Mouse (Mus musculus) Muller cell, postnatal 12 days (primary cell): ENCODE measurements at regions not wholly inside any gene's neighbourhood (a gene's known extent, or its start where the extent isn't known, plus 50 kb on each side); places are given as distances from the start of the nearest gene placed in this dataset.

Experiments
- DNase-seq: peaks from one replicate; pipeline ENCODE4 v3.0.0-alpha.2; 2015; ENCODE audit errors: inconsistent ontology term

GRCm38 (mm10) chr14:72942571-72942970, 106.3 kb downstream of the Cysltr2 start:
- DNase-seq = peak; percentile 11

DNA sequence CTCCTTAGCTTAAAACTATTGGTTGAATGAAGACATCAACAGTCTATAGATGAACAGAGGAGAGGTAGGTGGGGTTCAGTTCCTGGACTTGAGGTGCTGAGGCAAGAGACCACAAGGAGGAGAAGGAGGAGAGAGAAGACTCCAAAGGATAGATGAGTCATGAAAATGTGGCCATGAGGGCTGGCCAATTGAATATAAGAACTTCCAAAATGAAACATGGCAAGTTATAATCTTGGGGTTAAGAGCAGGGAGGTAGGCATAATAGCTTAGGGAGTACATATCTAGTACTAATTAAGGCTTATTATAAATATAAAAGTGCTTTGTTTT, 109.9 kb downstream of the Cysltr2 start:
- DNase-seq = no peak

- DNase-seq = no peak
Measured at GRCm38 (mm10) chr14:72938382-72939066, 110.4 kb downstream of the Cysltr2 start.

DNA sequence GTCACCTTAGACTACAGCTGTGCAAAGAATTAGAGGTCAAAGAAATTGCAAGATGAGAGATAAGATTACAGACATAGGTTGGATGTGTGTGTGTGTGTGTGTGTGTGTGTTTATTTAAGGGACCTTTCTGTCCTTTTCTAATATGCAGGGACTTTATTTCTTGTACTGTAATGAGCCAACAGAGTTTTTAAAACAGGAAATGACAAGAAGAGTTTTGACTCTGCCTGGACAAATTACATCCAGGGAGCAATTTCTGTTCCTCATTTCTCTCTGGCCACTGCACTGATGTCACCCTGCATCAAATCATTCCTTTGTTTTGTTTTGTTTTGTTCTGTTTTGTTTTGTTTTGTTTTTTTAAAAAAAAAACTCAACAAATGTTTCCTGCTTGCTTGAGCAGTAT, 115.3 kb downstream of the Cysltr2 start:
- DNase-seq = peak; percentile 16

- no peak for DNase-seq
Measured at GRCm38 (mm10) chr14:72932296-72932695, 116.6 kb downstream of the Cysltr2 start.

GRCm38 (mm10) chr14:72901171-72901926, 147.6 kb downstream of the Cysltr2 start:
- no peak for DNase-seq

- DNase-seq = no peak
Measured at GRCm38 (mm10) chr14:72899630-72900029, 149.3 kb downstream of the Cysltr2 start.

GRCm38 (mm10) chr14:72892316-72892715, 156.6 kb downstream of the Cysltr2 start:
- peak; percentile 75 for DNase-seq

GRCm38 (mm10) chr14:72889663-72890062, 159.3 kb downstream of the Cysltr2 start:
- DNase-seq = no peak

- DNase-seq = no peak
Measured at GRCm38 (mm10) chr14:72887470-72888071, 161.3 kb downstream of the Cysltr2 start.

DNA sequence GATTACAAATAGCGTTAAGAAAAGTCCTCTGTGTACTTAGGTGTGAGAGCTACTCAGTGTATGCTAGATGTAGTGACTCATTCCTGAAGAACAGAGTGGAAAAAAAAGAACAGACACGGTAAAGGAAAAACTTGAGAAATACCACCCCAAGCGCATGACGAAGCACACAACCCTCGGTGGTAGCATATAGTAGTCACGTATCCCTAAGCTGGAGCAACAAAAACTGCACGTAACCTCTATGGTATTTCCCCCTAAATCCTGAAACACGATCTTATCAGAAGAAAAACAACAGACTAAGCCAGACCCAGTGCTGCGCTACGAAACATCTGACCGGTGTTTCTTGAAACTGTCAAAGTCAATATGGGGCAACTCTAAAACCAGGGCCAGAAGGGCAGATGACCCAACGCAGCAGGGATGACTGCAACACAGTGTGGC, 162.0 kb downstream of the Cysltr2 start:
- no peak for DNase-seq

- no peak for DNase-seq
Measured at GRCm38 (mm10) chr14:72885824-72886223, 163.1 kb downstream of the Cysltr2 start.

DNA sequence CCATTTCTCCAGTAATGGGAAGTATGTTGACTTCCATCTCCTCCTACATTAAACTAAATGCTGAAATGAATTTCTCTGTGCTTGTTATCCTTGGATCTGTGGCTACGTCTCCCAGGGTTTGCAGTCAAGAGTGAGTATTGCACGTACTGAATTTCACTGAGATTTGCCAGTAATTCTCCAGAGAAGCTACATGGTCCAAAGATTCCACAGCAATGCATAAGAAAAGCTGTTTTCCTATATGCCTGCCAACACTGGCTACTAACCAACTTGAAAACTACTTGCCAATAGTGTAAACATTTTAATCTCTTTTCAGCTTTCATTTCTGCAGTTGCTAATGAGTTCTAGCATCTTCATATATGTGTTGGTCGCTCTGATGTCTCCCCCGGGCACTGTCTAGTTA, 164.4 kb downstream of the Cysltr2 start:
- DNase-seq = no peak

GRCm38 (mm10) chr14:72877132-72877531, 167.3 kb upstream of the Fndc3a start:
- DNase-seq = peak; percentile 20

DNA sequence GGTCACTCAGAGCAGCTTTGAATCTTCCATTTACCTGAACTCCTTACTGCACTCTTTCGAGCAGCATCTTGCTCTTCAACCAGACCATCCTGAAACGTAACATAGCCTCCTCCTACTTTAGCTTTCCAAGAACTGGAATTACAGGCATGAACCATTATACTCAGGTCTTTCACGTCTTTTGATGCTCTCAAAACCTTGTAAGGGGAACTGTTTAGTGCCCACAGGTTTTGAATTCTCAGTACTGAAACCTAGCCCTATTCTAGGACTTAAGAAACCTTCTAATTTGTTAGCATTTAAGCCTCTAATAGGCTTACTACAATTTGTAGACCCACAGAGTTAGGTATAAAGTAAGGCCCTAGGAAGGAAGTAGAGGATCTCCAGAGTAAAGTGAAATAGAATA, 163.7 kb upstream of the Fndc3a start:
- no peak for DNase-seq

GRCm38 (mm10) chr14:72869188-72869749, 159.5 kb upstream of the Fndc3a start:
- peak; percentile 84 for DNase-seq

DNA sequence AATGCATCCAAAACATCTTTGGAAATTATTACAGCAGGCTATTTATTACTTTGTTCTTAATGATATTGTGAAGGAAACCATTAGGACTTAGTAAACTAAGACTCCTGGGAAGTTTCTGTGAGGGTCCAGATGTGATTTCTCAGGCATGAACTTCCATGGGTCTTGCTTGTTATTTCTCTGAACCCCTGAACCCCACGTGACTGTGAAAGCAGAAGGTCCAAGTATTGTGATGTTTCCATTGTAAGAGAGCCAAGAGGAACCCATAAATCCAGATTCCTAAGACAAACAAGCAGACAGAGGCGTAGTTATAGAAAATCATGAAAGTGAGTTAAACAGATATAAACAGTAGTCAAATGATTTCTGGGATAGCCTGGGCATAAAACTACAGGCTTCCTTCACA, 157.1 kb upstream of the Fndc3a start:
- no peak for DNase-seq

DNA sequence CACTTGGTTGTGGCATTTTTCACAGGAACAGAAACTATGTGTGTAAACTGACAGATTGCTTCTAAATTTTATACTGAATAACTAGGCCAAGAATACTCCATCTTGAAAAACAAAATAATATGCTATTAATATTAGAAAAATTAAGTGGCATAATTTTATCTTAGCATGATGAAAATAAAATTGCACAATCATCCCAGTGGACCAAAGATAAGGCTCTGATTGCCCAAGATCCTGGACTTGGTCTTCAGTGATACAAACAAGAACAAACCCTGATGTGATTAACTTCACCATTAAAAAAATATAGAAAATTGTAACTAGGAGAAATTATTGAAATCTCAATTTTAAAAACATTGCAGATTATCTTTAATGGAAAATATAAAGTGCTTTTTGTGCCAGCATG, 155.7 kb upstream of the Fndc3a start:
- DNase-seq = no peak

DNA sequence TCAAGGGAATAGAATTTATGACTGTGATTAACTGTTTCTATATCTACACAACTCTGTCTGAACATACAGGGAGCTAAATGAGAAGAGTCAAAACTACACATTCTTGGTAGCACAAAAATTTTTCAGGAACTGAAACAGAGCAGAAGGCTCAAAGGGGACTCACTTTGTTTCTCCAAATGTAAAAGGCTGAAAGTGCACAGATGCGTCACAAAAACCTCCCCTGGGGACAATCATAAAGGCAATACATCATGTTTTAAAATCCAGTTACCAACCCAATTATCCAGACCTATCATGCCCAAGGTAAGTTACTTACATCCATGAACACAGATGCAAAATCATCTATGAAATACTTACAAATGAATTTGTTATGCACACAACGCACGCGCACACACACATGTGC, 155.0 kb upstream of the Fndc3a start:
- no peak for DNase-seq

DNA sequence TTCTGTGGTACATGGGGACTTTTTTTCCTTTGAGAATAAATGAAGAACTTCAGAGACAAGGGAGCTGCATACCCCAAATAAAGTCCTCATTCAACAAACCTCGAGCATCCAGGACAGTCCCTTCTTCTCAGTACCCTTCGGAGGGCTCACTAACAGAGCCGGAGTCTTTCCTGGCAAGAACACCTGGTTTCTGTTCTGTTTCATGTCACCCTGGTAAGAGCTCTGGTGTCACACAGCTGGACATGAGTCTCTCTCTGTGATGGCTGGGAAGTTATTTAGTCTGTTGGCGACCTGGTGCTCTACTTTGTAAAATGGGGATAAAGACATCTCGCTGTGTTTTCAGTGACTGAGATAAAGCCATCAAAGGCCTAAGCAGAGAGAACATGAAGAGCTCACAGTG, 154.3 kb upstream of the Fndc3a start:
- DNase-seq = no peak

- no peak for DNase-seq
Measured at GRCm38 (mm10) chr14:72862806-72863526, 153.2 kb upstream of the Fndc3a start.

DNA sequence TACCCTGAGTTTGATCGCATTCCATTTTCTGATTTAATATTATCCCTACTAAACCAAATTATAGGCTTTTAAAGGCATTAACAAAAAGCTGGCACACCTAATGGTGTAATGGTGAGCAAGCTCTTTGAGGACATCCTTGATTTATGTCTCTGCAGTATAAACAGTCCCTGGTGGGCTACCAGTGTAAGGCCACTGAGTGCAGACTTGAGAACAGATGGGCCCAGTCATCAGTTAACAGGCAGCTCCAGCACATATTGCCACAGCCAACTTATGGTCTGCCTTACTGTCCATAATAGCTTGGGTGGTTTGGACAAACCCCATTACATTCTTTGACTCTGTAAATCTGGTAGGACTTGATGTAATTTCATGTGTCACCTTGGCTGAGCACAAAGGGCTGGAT, 144.4 kb upstream of the Fndc3a start:
- peak; percentile 37 for DNase-seq
